Mouse (Mus musculus) erythroblast, embryonic 14.5 days (primary cell): ENCODE measurements around the gene Acacb. TPM values are rescaled to one million over a fixed set of nuclear protein-coding genes. Genes with fewer than 3 reads are reported as not detected.

ENCODE experiments used
- H3K27me3 ChIP-seq: 2 replicates; pipeline ENCODE4 v1.6.1; 2012; ENCODE audit warnings: inconsistent platforms; ENCODE audit not compliant: control insufficient read depth
- H3K36me3 ChIP-seq: 2 replicates; pipeline ENCODE4 v1.6.1; 2012; ENCODE audit warnings: mild to moderate bottlenecking, inconsistent platforms; ENCODE audit not compliant: control insufficient read depth
- H3K4me1 ChIP-seq: 2 replicates; pipeline ENCODE4 v1.6.1; 2012; ENCODE audit warnings: inconsistent platforms; ENCODE audit not compliant: control insufficient read depth
- H3K4me3 ChIP-seq: replicated peaks from 2 replicates; pipeline ENCODE3; 2012; ENCODE audit warnings: moderate library complexity, mild to moderate bottlenecking, inconsistent platforms
- H3K9me3 ChIP-seq: 2 replicates; pipeline ENCODE4 v1.6.1; 2012; ENCODE audit warnings: low read length, inconsistent platforms, mixed read lengths; ENCODE audit not compliant: control insufficient read depth
- GATA1 ChIP-seq: IDR thresholded peaks from 2 replicates; pipeline ENCODE4 v1.6.1; 2012; ENCODE audit warnings: low read length, inconsistent platforms, mixed read lengths
- TAL1 ChIP-seq: IDR thresholded peaks from 3 replicates; pipeline ENCODE4 v1.6.1; 2012; ENCODE audit warnings: low read length, inconsistent platforms, mixed read lengths
- polyA plus RNA-seq: library from polyadenylated mRNA; stranded (reverse); fragments of >175 nt; gene quantifications from 2 replicates; pipeline ENCODE4 v1.2.3, GENCODE M21; 2012

The Acacb gene
- polyA plus RNA-seq, 1 experiment: under 0.01 TPM

- Histone ChIP-seq H3K27me3 (no peaks in the 10 kb centered on the region; the same call in none of the 2 replicates), H3K9me3 (no peaks in the 10 kb centered on the region), H3K4me3 (no peak overlapping the region), H3K36me3 (no peaks in the 10 kb centered on the region), H3K4me1 (peaks cover 22% of the 10 kb centered on the region)
- TF ChIP-seq TAL1 (no peak), GATA1 (no peak)
These were observed 27.1 kb downstream of the Acacb start for GRCm38 (mm10) chr5:114173458-114173857.

- TF ChIP-seq GATA1: no peak
- TF ChIP-seq TAL1: no peak
- Histone ChIP-seq H3K36me3 (no peaks in the 10 kb centered on the region), H3K4me3 (no peak overlapping the region)
These were observed 27.7 kb downstream of the Acacb start for GRCm38 (mm10) chr5:114173877-114174581.

GRCm38 (mm10) chr5:114174639-114175038 lies 28.3 kb downstream of the Acacb start:
- TF ChIP-seq GATA1 (no peak), TAL1 (no peak)
- Histone ChIP-seq H3K4me3 (no peak overlapping the region), H3K27me3 (no peaks in the 10 kb centered on the region; the same call in none of the 2 replicates), H3K9me3 (no peaks in the 10 kb centered on the region), H3K36me3 (no peaks in the 10 kb centered on the region), H3K4me1 (peaks cover 22% of the 10 kb centered on the region)

More at GRCm38 (mm10) chr5:114173877-114174581, 27.7 kb downstream of the Acacb start:
- Histone ChIP-seq H3K9me3 (no peaks in the 10 kb centered on the region), H3K27me3 (no peaks in the 10 kb centered on the region; the same call in none of the 2 replicates), H3K4me1 (peaks cover 22% of the 10 kb centered on the region)

- Histone ChIP-seq H3K4me1 (peaks cover 22% of the 10 kb centered on the region), H3K36me3 (no peaks in the 10 kb centered on the region)
These were observed 29.3 kb downstream of the Acacb start for GRCm38 (mm10) chr5:114175596-114176171.

GRCm38 (mm10) chr5:114176548-114177400 lies 30.4 kb downstream of the Acacb start:
- H3K36me3 ChIP-seq: no peaks in the 10 kb centered on the region
- H3K9me3 ChIP-seq: no peaks in the 10 kb centered on the region
- TF ChIP-seq TAL1: no peak
- TF ChIP-seq GATA1: no peak
- no peaks in the 10 kb centered on the region; the same call in none of the 2 replicates for H3K27me3 ChIP-seq
- H3K4me1 ChIP-seq: peaks cover 22% of the 10 kb centered on the region
- H3K4me3 ChIP-seq: no peak overlapping the region

More at GRCm38 (mm10) chr5:114175596-114176171, 29.3 kb downstream of the Acacb start:
- no peaks in the 10 kb centered on the region; the same call in none of the 2 replicates for H3K27me3 ChIP-seq
- H3K9me3 ChIP-seq: no peaks in the 10 kb centered on the region
- peak overlapping the region; percentile 62 for H3K4me3 ChIP-seq
- TF ChIP-seq TAL1: no peak
- TF ChIP-seq GATA1: no peak

- no peaks in the 10 kb centered on the region; the same call in 1 of the 2 replicates for H3K27me3 ChIP-seq
- no peaks in the 10 kb centered on the region for H3K36me3 ChIP-seq
- no peaks in the 10 kb centered on the region for H3K9me3 ChIP-seq
- H3K4me1 ChIP-seq: peaks cover 22% of the 10 kb centered on the region
- TF ChIP-seq GATA1 (no peak), TAL1 (no peak)
- no peak overlapping the region for H3K4me3 ChIP-seq
These were observed 31.8 kb downstream of the Acacb start for GRCm38 (mm10) chr5:114177966-114178719.

- H3K4me3 ChIP-seq: no peak overlapping the region
- H3K36me3 ChIP-seq: no peaks in the 10 kb centered on the region
- H3K27me3 ChIP-seq: no peaks in the 10 kb centered on the region; the same call in 1 of the 2 replicates
- peaks cover 19% of the 10 kb centered on the region for H3K4me1 ChIP-seq
- TF ChIP-seq TAL1 (no peak), GATA1 (no peak)
- H3K9me3 ChIP-seq: no peaks in the 10 kb centered on the region
These were observed 33.2 kb downstream of the Acacb start for GRCm38 (mm10) chr5:114179541-114179940.

- no peak for TF ChIP-seq TAL1
- TF ChIP-seq GATA1: no peak
- H3K4me3 ChIP-seq: no peak overlapping the region
- H3K27me3 ChIP-seq: no peaks in the 10 kb centered on the region
- no peaks in the 10 kb centered on the region for H3K4me1 ChIP-seq
- H3K9me3 ChIP-seq: 0 out of 2 replicates have a peak, but pooled peaks cover 2% of the 10 kb centered on the region
- no peaks in the 10 kb centered on the region for H3K36me3 ChIP-seq
These were observed 37.2 kb downstream of the Acacb start for GRCm38 (mm10) chr5:114183493-114183892.
